ENCODE assay signal across 34 mouse cellular contexts in the genomic region with DNA sequence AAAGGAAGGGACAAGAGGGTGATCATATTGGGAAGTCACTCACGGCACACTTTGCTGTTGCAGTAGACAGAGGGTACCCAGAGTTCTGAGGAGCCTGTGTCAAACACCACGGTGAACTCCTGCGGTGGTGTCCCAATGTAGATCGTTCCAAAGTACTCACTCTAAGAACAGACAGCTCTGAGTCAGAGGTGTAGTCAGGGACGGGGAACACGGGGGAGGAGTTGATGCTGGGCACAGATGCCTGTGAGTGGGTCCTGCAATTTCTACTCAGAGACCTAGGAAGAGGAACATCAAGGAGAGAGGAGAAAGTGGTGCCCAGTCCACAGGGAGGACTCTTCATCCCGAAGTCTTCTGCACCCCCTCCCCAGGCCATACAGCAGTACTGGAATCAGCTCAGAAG. TPM values are rescaled to one million over a fixed set of nuclear protein-coding genes. Genes with fewer than 3 reads are reported as not detected.
DNase-seq lines count a peak whose midpoint lies in the region; ATAC-seq lines count a peak whose summit lies in the region.
"Had no signal": no experiment of that assay in that cellular context is flagged by ENCODE, and none has a peak within 500 bp of the region (broad histone marks: within the 10 kb centered on the region; RNA-seq: fewer than 3 reads in every experiment).

No protein-coding gene starts in this region.

- intact Hi-C loops in heart, postnatal 10 days (cut with DNase I) = no loop called here

- no peaks in the 10 kb centered on the region for H3K9me3 ChIP-seq in midbrain, embryonic 11.5 days (ENCODE audit: control insufficient read depth, low read length)
- no peaks in the 10 kb centered on the region for H3K9me3 ChIP-seq in midbrain, embryonic 13.5 days
- H3K9me3 ChIP-seq in stomach, embryonic 16.5 days (replicated peaks; ENCODE audit: control insufficient read depth, low read length) = no peaks in the 10 kb centered on the region
- H3K9me3 ChIP-seq: embryonic facial prominence, embryonic 12.5 days; embryonic facial prominence, embryonic 15.5 days; hindbrain, embryonic 10.5 days; hindbrain, embryonic 13.5 days had no signal

- 87% methylated on average over 7 of the region's 7 CpGs for WGBS in midbrain, embryonic 11.5 days
- 94% methylated on average over 7 of the region's 7 CpGs for WGBS in midbrain, embryonic 13.5 days
- 79% methylated on average over 7 of the region's 7 CpGs for WGBS in stomach, embryonic 16.5 days

- H3K27ac ChIP-seq in midbrain, embryonic 11.5 days (ENCODE audit: low read depth, low read length) = no peak overlapping the region
- no peak overlapping the region for H3K27ac ChIP-seq in midbrain, embryonic 13.5 days
- peak overlapping the region; percentile 13; the same call in 1 of the 2 replicates for H3K27ac ChIP-seq in stomach, embryonic 16.5 days (ENCODE audit: low read length)
- H3K27ac ChIP-seq: embryonic facial prominence, embryonic 12.5 days; embryonic facial prominence, embryonic 15.5 days; hindbrain, embryonic 10.5 days; hindbrain, embryonic 13.5 days had no signal

- no peaks in the 10 kb centered on the region for H3K27me3 ChIP-seq in midbrain, embryonic 11.5 days (ENCODE audit: control insufficient read depth, insufficient read depth, low read length)
- H3K27me3 ChIP-seq in midbrain, embryonic 13.5 days = no peaks in the 10 kb centered on the region
- H3K27me3 ChIP-seq in stomach, embryonic 16.5 days (ENCODE audit: control insufficient read depth, insufficient read depth, low read length) = no peaks in the 10 kb centered on the region
- H3K27me3 ChIP-seq: embryonic facial prominence, embryonic 12.5 days; embryonic facial prominence, embryonic 15.5 days; hindbrain, embryonic 13.5 days had no signal

- H3K4me3 ChIP-seq in midbrain, embryonic 11.5 days (ENCODE audit: low read depth, low read length) = no peak overlapping the region
- no peak overlapping the region for H3K4me3 ChIP-seq in midbrain, embryonic 13.5 days (replicated peaks)
- 0 out of 2 replicates have a peak overlapping the region, but pooled peaks have one; percentile 34 for H3K4me3 ChIP-seq in stomach, embryonic 16.5 days (replicated peaks; ENCODE audit: low read length)
- H3K4me3 ChIP-seq: embryonic facial prominence, embryonic 12.5 days; embryonic facial prominence, embryonic 15.5 days; hindbrain, embryonic 10.5 days; hindbrain, embryonic 13.5 days had no signal

- H3K36me3 ChIP-seq in midbrain, embryonic 11.5 days (ENCODE audit: control insufficient read depth, insufficient read depth, low read length) = no peaks in the 10 kb centered on the region
- no peaks in the 10 kb centered on the region for H3K36me3 ChIP-seq in midbrain, embryonic 13.5 days
- no peaks in the 10 kb centered on the region for H3K36me3 ChIP-seq in stomach, embryonic 16.5 days (ENCODE audit: control insufficient read depth, insufficient read depth, low read length)
- H3K36me3 ChIP-seq: embryonic facial prominence, embryonic 12.5 days; embryonic facial prominence, embryonic 15.5 days; hindbrain, embryonic 10.5 days; hindbrain, embryonic 13.5 days had no signal

- ATAC-seq in midbrain, embryonic 11.5 days (ENCODE audit: low FRiP score) = no peak
- no peak for ATAC-seq in midbrain, embryonic 13.5 days
- ATAC-seq in stomach, embryonic 16.5 days (ENCODE audit: insufficient read depth, low FRiP score) = no peak
- ATAC-seq: CD4-positive, CD25-positive, alpha-beta regulatory T cell, adult 4 months; forebrain, embryonic 14.5 days; forebrain, postnatal 0 days; hindbrain, embryonic 16.5 days had no signal

- H3K9ac ChIP-seq in midbrain, embryonic 11.5 days (ENCODE audit: low read length) = no peak overlapping the region
- no peak overlapping the region for H3K9ac ChIP-seq in midbrain, embryonic 13.5 days (replicated peaks)
- no peak overlapping the region for H3K9ac ChIP-seq in stomach, embryonic 16.5 days (ENCODE audit: low read length)
- H3K9ac ChIP-seq: embryonic facial prominence, embryonic 12.5 days; embryonic facial prominence, embryonic 15.5 days; forebrain, postnatal 0 days; hindbrain, embryonic 13.5 days had no signal

- H3K4me1 ChIP-seq in midbrain, embryonic 11.5 days (ENCODE audit: control insufficient read depth, insufficient read depth, low read length) = no peaks in the 10 kb centered on the region; the same call in 1 of the 2 replicates
- H3K4me1 ChIP-seq in midbrain, embryonic 13.5 days (replicated peaks) = no peaks in the 10 kb centered on the region; the same call in 1 of the 2 replicates
- H3K4me1 ChIP-seq in stomach, embryonic 16.5 days (ENCODE audit: control insufficient read depth, insufficient read depth, low read length) = no peaks in the 10 kb centered on the region; the same call in 1 of the 2 replicates
- H3K4me1 ChIP-seq: embryonic facial prominence, embryonic 12.5 days; embryonic facial prominence, embryonic 15.5 days had no signal

- peak; percentile 80 for DNase-seq in heart, adult 11 months
- DNase-seq in heart, postnatal 10 days = no peak
- peak; percentile 51 for DNase-seq in midbrain, embryonic 11.5 days (ENCODE audit: low spot score, missing footprints)
- DNase-seq in brain, adult 2 months (ENCODE audit: low read depth, low spot score) = peak; percentile 63
- no peak for DNase-seq in liver
- DNase-seq: adrenal gland, adult 8-10 months; adrenal gland, postnatal 36 days; cerebellum, adult 11 months; cerebellum, adult 2 months; cerebellum, adult 9-11 months; cerebellum, postnatal 25 days; forebrain, postnatal 0 days; gastrocnemius, postnatal 10 days; gastrocnemius, postnatal 36 days; heart, postnatal 36 days had no signal

- H3K4me2 ChIP-seq in midbrain, embryonic 11.5 days = no peak overlapping the region
- no peak overlapping the region for H3K4me2 ChIP-seq in midbrain, embryonic 13.5 days (replicated peaks)
- H3K4me2 ChIP-seq in stomach, embryonic 16.5 days (ENCODE audit: low read depth, low read length) = peak overlapping the region; percentile 33; the same call in 1 of the 2 replicates
- H3K4me2 ChIP-seq: embryonic facial prominence, embryonic 12.5 days; embryonic facial prominence, embryonic 15.5 days; heart, embryonic 11.5 days; hindbrain, embryonic 13.5 days had no signal

RNA-seq across cellular contexts. Expression of a gene that starts 3.0 kb away (rescaled TPM):
- not detected for total RNA-seq in heart, postnatal 10 days (2021)
- not detected in 2 replicates for polyA plus RNA-seq in midbrain, embryonic 11.5 days (2014; fragmentation: Nextera tagmentation; extraction: Ambion mirVana)
- polyA plus RNA-seq in midbrain, embryonic 13.5 days (2015; fragmentation: Nextera tagmentation; extraction: Ambion mirVana) = 0.27 and 4.2 TPM in 2 replicates
- 7,568 and 11,997 TPM in 2 replicates for polyA plus RNA-seq in stomach, embryonic 16.5 days (2015; fragmentation: Nextera tagmentation; extraction: Ambion mirVana)
- total RNA-seq: common myeloid progenitor, adult 5-6 weeks; forebrain, postnatal 0 days; gastrocnemius, adult 18-20 months; gastrocnemius, postnatal 36 days; granulocyte monocyte progenitor cell, adult 5-6 weeks; heart, adult 8-10 months; heart, postnatal 36 days had no signal
- polyA plus RNA-seq: C2C12; cerebellum, adult 2 months; forebrain, embryonic 11.5 days; forebrain, embryonic 14.5 days; forebrain, postnatal 0 days; hindbrain, embryonic 10.5 days had no signal

RNA-seq across cellular contexts. Expression of a gene that starts 11.8 kb away (rescaled TPM):
- total RNA-seq in heart, postnatal 10 days (2021) = not detected
- not detected in 2 replicates for polyA plus RNA-seq in midbrain, embryonic 11.5 days (2014; fragmentation: Nextera tagmentation; extraction: Ambion mirVana)
- polyA plus RNA-seq in midbrain, embryonic 13.5 days (2015; fragmentation: Nextera tagmentation; extraction: Ambion mirVana) = not detected in 2 replicates
- polyA plus RNA-seq in stomach, embryonic 16.5 days (2015; fragmentation: Nextera tagmentation; extraction: Ambion mirVana) = 1.5 and 3.3 TPM in 2 replicates
- total RNA-seq: adrenal gland, adult 8-10 months; adrenal gland, postnatal 36 days; common myeloid progenitor, adult 5-6 weeks; forebrain, postnatal 0 days; gastrocnemius, adult 18-20 months; gastrocnemius, postnatal 10 days; gastrocnemius, postnatal 36 days; granulocyte monocyte progenitor cell, adult 5-6 weeks; heart, adult 8-10 months; heart, postnatal 36 days; MEL had no signal
- polyA plus RNA-seq: CD4-positive, CD25-positive, alpha-beta regulatory T cell, adult 4 months; cerebellum, adult 2 months; embryonic facial prominence, embryonic 12.5 days; embryonic facial prominence, embryonic 15.5 days; forebrain, embryonic 11.5 days; forebrain, embryonic 14.5 days; forebrain, postnatal 0 days; heart, embryonic 11.5 days; hindbrain, embryonic 10.5 days; hindbrain, embryonic 13.5 days; hindbrain, embryonic 16.5 days had no signal

RNA-seq across cellular contexts. Expression of a gene that starts 20.9 kb away (rescaled TPM):
- not detected for total RNA-seq in heart, postnatal 10 days (2021)
- polyA plus RNA-seq in midbrain, embryonic 11.5 days (2014; fragmentation: Nextera tagmentation; extraction: Ambion mirVana) = 0.07 TPM in 1 of 2 replicates, not detected in the other
- polyA plus RNA-seq in midbrain, embryonic 13.5 days (2015; fragmentation: Nextera tagmentation; extraction: Ambion mirVana) = not detected in 2 replicates
- polyA plus RNA-seq in stomach, embryonic 16.5 days (2015; fragmentation: Nextera tagmentation; extraction: Ambion mirVana) = 0.15 and 0.20 TPM in 2 replicates
- total RNA-seq: common myeloid progenitor, adult 5-6 weeks; forebrain, postnatal 0 days; gastrocnemius, adult 18-20 months; gastrocnemius, postnatal 36 days; granulocyte monocyte progenitor cell, adult 5-6 weeks; heart, adult 8-10 months; heart, postnatal 36 days; MEL had no signal
- polyA plus RNA-seq: C2C12; CD4-positive, CD25-positive, alpha-beta regulatory T cell, adult 4 months; embryonic facial prominence, embryonic 12.5 days; embryonic facial prominence, embryonic 15.5 days; forebrain, embryonic 11.5 days; forebrain, embryonic 14.5 days; heart, embryonic 11.5 days; heart, embryonic 14.5 days; heart, postnatal 0 days had no signal

RNA-seq across cellular contexts. Expression of a gene that starts 35.7 kb away (rescaled TPM):
- total RNA-seq in heart, postnatal 10 days (2021) = not detected
- polyA plus RNA-seq in midbrain, embryonic 11.5 days (2014; fragmentation: Nextera tagmentation; extraction: Ambion mirVana) = not detected in 2 replicates
- polyA plus RNA-seq in midbrain, embryonic 13.5 days (2015; fragmentation: Nextera tagmentation; extraction: Ambion mirVana) = not detected in 2 replicates
- polyA plus RNA-seq in stomach, embryonic 16.5 days (2015; fragmentation: Nextera tagmentation; extraction: Ambion mirVana) = not detected in 2 replicates
- total RNA-seq: adrenal gland, adult 8-10 months; adrenal gland, postnatal 36 days; common myeloid progenitor, adult 5-6 weeks; forebrain, postnatal 0 days; gastrocnemius, adult 18-20 months; gastrocnemius, postnatal 36 days; granulocyte monocyte progenitor cell, adult 5-6 weeks; heart, adult 8-10 months; heart, postnatal 36 days; MEL had no signal
- polyA plus RNA-seq: C2C12; CD4-positive, CD25-positive, alpha-beta regulatory T cell, adult 4 months; embryonic facial prominence, embryonic 12.5 days; embryonic facial prominence, embryonic 15.5 days; forebrain, embryonic 11.5 days; forebrain, embryonic 14.5 days; forebrain, postnatal 0 days; heart, embryonic 11.5 days; heart, embryonic 14.5 days; heart, postnatal 0 days; hindbrain, embryonic 10.5 days; hindbrain, embryonic 13.5 days; hindbrain, embryonic 16.5 days had no signal

Comparison
In these comparisons a context has a peak if more than half of its experiments do, and no peak if none do; other contexts are left out.
1. DNase-seq: peak in heart, adult 11 months (single experiment), midbrain, embryonic 11.5 days (single experiment) and brain, adult 2 months (single experiment); none in heart, postnatal 10 days (0 of 2) and liver (single experiment).
2. RNA of a gene that starts 3.0 kb away (polyA plus RNA-seq): 7,568 to 11,997 TPM in stomach, embryonic 16.5 days; 0.27 to 4.2 TPM in midbrain, embryonic 13.5 days and not detected in midbrain, embryonic 11.5 days; every median in the first group is over 1,000 times any median in the second.